Mouse (Mus musculus) central nervous system, embryonic 14 days (tissue): ENCODE measurements around the gene Dcaf7. TPM values are rescaled to one million over a fixed set of nuclear protein-coding genes. Genes with fewer than 3 reads are reported as not detected.

Experiments
- polyA plus RNA-seq: library from polyadenylated mRNA; depleted of rRNA; stranded (reverse); fragments of >200 nt; gene quantifications from 2 replicates; pipeline ENCODE4 v1.2.3, GENCODE M21; 2012; rRNA removed

Dcaf7 gene
- polyA plus RNA-seq, result 119 and 125 TPM in 2 replicates

GRCm38 (mm10) chr11:106036548-106037417 is at the start of gene Dcaf7:
Dcaf7 (plus strand) TSS chr11:106036872.

GRCm38 (mm10) chr11:105994375-105994774 is 42.3 kb upstream of the Dcaf7 start, which contains the start of gene Ace3:
Ace3 (plus strand) TSS chr11:105994675.

GRCm38 (mm10) chr11:106007821-106008220 is 28.9 kb upstream of the Dcaf7 start, which contains the start of gene Kcnh6:
Kcnh6 (plus strand) TSS chr11:106008124.

DNA sequence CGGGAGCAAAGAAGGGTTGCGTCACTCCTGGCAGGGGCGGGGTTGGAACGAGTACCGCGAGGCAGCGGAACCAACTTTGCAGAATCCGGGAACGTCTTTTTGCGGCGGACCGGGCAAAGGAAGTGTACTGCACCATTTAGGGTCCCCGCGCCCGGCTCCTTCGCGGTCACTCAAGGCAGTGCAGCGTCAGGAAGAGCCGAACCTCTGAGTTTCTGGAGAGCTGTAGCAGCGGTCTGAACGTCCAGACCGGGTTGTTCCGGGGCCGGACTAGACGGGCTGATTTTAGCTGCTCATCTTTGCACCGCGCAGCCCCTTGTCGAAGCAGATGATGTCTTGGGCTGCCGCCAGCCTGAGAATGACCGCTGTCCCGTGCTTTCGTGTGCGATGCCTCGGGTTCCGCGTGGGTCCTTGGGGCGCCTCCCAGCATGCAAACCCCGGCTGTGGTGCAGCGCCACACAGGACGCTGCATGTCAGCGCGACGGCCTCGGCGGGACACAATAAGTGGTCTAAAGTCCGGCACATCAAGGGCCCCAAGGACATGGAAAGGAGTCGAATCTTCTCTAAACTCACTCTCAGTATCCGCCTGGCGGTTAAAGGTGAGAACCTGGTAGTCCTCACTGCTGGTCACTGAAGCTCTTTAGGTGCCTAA is 29.4 kb downstream of the Dcaf7 start, which contains the start of gene Taco1:
Gene Taco1, plus strand, starts transcription at position 139 of the 649 bp plus-strand sequence.

DNA sequence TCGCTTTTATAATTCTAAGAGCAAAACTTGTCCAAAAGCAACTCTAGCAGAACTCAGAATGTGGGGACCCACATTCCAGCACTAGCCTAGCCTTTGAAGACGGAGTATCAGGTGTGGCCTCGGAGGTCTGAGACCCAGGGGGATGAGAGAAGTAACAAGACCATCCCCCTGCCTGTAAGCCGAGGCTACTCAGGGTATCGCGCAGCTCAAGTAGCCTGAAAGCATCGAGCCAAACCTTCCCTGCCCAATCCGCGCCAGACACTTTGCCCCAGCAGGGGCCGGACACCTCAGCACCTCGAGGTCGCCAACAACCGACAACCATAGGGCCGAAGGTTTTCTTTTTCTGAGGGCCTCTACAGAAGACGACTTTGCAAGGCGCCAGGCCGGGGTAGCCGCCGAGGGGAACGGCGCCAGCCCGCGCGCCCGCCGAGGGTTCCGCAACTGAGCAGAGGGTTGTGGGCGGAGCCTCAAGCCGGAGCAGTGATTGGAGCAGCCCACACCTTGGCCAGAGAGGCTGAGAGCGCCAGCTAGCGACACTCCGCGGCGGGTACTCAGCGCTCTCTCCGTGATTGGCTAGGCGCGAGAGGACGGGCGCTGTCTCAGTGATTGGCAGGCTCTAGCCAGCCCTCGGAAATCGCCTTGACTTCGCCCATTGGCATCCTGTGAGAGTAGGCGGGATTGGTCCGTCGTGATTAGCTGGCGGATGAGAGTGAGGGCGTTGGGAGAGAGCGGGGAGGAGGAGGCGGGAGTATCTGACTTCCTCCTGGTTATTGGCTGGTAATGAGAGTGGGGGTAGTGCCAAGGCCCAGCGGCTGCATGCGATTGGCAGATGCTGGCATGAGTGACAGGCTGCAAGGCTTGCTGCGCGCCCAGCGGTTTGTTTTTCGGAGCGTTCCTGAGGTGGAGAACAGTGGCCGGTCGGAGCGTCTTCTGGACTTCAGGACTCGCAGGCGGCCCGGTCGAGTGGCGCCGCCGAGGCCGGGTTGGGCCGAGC is 47.3 kb downstream of the Dcaf7 start, which contains the start of gene Map3k3:
Gene Map3k3, plus strand, starts transcription at position 906 of the 994 bp plus-strand sequence.

Other genes starting within 250 kb of the Dcaf7 start
- gene Cyb561, start 83.5 kb upstream of the Dcaf7 start, polyA plus RNA-seq, result 22.1 and 29.5 TPM in 2 replicates
- 4.8 and 4.9 TPM in 2 replicates for gene Ace, start 68.9 kb upstream of the Dcaf7 start, polyA plus RNA-seq
- gene Ace3, start 42.2 kb upstream of the Dcaf7 start, polyA plus RNA-seq, result not detected in 2 replicates
- 1.2 and 2.2 TPM in 2 replicates for gene Kcnh6, start 28.7 kb upstream of the Dcaf7 start, polyA plus RNA-seq
- gene Taco1, start 29.2 kb downstream of the Dcaf7 start, polyA plus RNA-seq, result 13.0 and 14.4 TPM in 2 replicates
- gene Map3k3, start 47.7 kb downstream of the Dcaf7 start, polyA plus RNA-seq, result 32.4 and 34.3 TPM in 2 replicates
- 0.34 TPM in 1 of 2 replicates, not detected in the other for gene Gm10840, start 124.0 kb downstream of the Dcaf7 start, polyA plus RNA-seq
- gene Limd2, start 124.0 kb downstream of the Dcaf7 start, polyA plus RNA-seq, result 117 and 125 TPM in 2 replicates
- 51.7 and 54.4 TPM in 2 replicates for gene Strada, start 165.3 kb downstream of the Dcaf7 start, polyA plus RNA-seq
- 56.5 and 57.1 TPM in 2 replicates for gene Ccdc47, start 179.5 kb downstream of the Dcaf7 start, polyA plus RNA-seq
- gene Ddx42, start 180.1 kb downstream of the Dcaf7 start, polyA plus RNA-seq, result 64.0 and 68.3 TPM in 2 replicates
- 41.8 and 42.3 TPM in 2 replicates for gene Ftsj3, start 219.2 kb downstream of the Dcaf7 start, polyA plus RNA-seq
- 211 and 214 TPM in 2 replicates for gene Psmc5, start 219.3 kb downstream of the Dcaf7 start, polyA plus RNA-seq
- 41.7 and 56.1 TPM in 2 replicates for gene Smarcd2, start 236.1 kb downstream of the Dcaf7 start, polyA plus RNA-seq
- gene Tcam1, start 239.8 kb downstream of the Dcaf7 start, polyA plus RNA-seq, result 0.20 and 0.29 TPM in 2 replicates